Mouse (Mus musculus): ENCODE results near the gene Grip1.

Gene Grip1

DNA sequence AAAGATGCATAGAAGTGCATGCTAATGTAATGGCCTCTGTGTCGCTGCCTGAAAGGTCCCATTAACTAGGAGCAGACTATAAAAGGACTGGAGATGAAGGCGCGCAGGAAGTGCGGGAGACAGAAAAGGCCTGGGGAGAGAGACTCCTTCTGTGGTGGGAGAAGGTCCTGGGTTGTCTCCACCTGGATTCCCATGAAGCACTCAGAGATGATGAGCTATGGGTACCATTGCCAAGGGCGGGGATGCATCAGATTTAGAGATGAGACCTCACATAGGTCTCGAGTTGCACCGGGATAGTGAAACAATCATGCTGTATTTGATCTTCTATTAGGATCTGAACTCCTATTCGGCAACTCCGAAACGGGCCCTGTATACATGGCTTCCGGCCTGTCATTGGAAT is 212.8 kb downstream of the Grip1 start:
- DNase-seq (ENCODE audit: low spot score), result no peak

DNA sequence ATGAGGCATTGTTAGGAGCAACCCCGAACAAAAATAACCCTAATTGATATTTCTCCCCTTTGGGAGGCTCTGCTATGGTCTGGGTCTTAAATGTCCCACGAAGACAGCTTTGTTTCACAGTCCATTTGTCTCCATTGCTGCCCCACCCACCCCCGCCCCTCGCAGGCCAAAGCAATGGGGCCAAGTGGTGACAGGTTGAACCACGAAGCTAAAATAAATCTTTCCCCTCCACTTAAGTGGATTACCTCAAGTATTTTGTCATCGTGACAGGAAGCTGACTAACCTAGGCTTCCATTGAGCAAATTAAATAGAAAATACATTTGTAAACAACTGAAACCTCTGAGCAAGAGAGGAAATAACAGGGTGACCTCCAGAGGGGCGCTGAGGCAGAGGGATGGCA is 216.8 kb downstream of the Grip1 start:
- DNase-seq (ENCODE audit: low spot score), result no peak

DNA sequence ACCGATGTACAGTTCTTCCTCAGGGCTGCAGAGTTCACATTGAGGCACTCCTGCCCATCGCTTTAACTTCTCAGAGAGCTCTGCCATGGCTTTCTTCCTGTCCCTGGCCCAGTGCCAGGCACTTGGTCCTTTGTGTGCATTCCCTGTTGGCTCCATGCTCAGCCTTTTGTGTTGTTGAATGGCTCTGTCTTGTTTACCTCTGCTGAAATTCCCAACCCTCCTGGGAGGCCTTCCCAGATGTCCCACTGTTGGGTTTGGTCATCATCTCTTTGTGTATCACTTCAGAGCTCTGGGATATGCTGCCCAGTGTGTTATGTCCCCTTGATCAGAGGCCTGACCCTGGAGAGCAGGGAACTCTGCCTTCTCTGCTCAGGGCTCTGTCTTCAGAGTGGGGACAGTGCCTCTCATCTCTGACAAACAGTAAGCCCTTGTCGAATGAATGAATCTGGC is 230.8 kb downstream of the Grip1 start:
- DNase-seq (ENCODE audit: low spot score), result no peak

DNA sequence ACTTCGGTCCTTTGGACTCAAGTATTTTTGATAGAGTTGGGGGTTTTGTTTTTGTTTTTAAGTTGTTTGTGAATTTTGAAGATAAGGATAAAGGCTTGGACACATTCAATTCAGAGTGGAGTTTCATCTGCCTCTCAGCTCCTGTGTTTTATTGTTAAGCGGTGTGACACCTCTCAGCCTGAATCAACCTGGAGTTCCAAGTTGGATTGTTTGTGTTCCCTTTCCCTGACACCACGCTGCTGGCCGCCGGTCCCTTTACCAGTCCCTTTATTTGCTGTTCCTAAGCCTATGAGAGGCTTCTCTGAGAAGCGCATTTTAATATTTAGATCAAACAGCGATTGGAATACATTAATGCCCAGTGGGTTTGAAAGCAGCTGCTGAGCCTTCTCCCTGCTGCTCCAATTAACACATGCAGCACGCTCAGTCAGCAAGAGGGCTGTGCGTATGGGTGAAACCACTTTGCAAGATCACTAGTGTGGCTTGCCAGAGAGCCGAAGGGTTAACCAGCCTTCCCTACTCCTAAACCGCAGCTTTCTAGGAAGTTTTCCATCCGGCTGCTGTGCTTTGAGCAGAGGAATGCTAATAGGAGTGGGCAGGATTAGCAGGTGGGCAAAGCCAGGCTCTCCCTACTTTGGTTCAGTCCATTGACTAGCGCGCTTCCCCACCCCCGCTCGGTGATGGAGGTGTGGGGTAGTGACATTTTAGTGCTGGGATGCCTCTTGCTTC is 237.9 kb downstream of the Grip1 start:
- no peak for DNase-seq (ENCODE audit: low spot score)

DNA sequence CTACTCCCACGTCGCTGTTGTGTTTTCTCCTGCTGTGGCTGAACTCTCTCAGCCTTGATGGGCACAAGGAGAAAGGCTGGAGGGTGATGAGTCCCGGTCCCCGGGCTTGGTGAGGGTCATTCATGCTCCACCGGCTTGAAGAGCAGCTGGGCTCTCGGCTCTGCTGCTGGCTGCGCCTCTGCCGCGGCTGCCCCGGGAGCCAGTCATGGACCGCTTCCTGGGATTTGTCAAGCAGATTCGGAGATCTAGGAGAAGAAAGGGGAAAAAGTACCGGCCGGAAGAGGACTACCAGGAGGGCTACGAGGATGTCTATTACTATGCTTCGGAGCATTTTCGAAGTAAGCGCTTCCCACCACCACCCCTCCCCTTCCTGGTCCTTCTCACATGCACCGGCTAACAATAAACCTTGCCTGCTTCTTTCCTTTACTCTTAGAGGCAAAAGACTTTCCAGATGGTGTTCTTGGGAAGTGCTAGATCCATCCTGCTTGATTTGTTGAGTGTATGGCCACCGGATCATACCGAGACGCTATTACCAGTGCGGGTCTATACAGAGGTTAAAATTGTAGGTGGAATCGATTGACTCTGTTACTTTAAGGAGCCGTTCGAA is 238.8 kb downstream of the Grip1 start:
- no peak for DNase-seq (ENCODE audit: low spot score)

DNA sequence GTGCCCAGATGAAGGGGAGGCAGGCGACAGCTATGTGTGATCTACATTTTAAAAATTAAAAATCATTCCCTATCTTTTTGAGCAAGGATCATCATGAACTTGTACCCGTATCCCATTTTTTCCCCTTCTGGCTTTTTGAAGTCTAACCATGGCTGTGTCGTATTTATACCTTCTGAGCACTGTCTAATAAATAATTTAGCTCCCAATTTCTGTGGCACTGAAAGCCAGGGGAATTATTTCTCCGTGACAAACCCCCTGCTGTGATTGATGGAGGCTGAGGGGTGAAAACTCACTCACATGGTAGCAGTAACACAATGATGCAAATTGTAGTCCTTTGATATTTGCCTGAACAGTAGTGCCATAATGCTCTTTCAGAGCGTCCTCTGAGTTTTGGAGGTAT is 239.8 kb downstream of the Grip1 start:
- no peak for DNase-seq (ENCODE audit: low spot score)

DNA sequence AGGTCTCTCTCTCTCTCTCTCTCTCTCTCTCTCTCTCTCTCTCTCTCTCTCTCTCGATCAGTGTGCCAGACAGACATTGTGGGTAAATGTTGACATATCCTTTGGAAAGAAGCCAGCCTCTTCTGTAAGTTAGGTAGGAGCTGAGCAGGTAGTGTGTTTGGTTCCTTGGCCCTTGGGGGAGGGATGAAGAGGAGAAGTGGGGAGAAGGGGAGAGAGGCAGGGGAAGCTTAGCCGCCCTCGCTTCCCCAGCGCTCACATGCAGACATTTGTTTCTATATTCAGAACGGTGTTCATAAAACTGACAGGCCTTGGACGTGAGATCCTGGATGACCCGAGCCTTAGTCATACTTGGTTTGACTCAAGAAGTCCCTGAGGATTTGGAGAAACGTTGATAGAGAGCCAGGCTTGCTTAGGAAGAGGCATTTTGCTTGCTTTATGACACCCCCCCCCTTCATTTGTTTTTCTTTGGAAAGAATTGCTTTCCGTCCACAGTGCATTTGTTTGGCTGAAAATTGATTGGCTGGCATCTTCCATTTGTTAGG is 243.7 kb downstream of the Grip1 start:
- DNase-seq (ENCODE audit: low spot score), result no peak

DNA sequence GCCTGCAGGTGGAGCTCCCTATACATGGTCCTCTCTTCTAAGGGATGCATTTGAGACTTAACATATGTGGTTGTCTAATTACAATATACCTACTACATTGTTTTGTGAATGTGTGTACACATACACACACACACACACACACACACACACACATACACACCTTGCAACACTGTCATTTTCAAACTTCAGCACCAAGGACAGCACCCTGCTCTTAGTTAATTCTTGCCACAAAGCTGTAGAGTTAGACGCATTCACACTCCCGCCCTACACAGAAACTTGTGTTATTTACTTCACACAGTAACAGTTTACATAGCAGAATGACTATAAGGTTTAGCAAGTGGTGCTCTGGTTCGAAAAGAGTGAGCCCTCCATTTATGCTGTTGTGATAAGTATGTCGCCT is 251.7 kb downstream of the Grip1 start:
- peak; percentile 10 for DNase-seq (ENCODE audit: low spot score)

DNA sequence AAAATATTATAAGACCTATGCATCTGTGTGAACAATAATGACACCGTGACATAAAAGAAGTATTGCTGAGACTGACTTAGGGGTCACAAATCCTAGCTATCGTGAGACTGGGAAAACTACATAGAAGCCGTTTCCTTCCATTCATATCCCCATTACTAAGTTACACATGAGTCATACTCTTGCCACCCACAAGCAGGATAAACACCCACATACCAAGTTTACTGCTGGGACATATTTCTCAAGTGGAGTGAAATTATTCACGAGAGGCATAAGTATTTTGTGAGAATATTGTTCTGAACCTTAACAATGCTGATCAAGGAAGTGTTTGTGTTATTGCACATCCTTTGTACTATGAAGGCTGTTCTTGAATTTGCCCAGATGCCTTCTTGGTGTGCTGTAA is 252.7 kb downstream of the Grip1 start:
- no peak for DNase-seq (ENCODE audit: low spot score)

DNA sequence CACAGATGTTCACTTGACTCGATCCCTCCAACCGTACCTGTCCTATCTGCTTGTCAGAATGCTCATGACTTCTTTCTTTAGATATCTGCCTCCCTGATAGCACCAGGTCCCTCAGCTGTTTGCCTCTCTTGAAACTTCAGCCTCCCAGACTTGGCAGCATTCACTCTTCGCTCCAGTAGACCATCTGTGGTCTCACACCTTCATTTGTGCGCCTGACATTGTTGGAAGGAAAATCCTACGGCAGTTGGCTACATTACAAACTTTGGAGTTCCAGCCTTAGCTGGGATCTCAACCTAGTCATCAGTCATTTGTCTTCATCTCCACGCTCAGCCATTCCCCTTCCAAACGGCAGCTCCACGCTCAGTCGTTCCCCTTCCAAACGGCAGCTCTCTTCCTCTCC is 253.4 kb downstream of the Grip1 start:
- no peak for DNase-seq (ENCODE audit: low spot score)

DNA sequence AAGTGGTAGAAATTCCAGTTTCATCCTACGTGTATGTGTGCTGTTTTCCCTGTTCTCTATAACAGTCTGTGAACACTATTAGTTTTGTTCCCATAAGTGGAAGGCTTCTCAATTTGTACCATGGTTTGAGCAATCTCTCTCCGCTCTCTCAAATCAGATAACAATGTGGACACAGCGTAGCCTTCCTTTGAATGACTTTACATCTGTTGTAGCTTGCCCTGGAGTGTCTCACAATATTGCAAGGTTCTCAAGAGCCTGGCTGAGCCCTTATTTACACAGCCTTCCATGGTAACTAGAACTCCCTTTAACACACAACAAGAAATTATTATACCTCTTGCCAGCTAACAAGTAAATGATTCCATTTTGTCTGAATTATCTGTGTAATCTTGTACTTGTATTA is 268.3 kb downstream of the Grip1 start:
- no peak for DNase-seq (ENCODE audit: low spot score)

DNA sequence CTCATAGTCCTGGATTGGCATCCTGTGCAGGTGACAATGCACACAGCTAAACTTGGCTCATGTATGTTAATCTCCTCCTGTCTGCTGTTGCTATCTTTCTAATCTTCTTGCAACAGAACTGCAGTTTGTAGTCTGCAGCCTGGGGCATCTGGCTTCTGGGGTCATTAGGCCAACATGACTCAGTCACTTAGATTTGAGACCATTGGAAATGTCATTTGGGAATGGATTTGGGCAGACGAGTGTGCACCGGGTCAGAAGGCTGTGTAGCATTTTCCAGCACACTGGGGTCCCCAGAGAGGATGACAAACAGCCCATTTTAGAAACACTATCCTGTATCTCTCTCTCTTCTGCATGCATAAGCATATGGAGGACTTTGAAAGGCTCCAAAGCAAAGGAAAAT is 268.8 kb downstream of the Grip1 start:
- no peak for DNase-seq (ENCODE audit: low spot score)

DNA sequence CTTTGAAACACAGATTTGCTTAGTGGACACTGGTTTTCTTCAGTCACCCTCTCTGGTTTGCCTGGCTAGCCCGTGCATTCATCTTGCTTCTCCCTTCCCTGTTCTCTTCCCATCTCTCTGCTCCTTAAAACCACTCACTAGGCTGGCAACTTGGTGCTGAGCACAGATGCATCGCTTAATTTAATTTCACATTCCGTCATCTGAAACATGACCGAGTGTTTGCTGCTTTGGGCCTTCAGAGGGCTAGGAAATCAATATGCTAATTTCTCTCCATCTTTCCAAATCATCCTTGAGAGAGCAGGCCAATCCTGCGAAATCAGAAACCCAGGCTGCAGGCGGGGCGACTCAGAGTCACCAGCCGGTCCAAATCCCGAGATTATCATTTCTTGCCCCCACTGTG is 270.0 kb downstream of the Grip1 start:
- no peak for DNase-seq (ENCODE audit: low spot score)

DNA sequence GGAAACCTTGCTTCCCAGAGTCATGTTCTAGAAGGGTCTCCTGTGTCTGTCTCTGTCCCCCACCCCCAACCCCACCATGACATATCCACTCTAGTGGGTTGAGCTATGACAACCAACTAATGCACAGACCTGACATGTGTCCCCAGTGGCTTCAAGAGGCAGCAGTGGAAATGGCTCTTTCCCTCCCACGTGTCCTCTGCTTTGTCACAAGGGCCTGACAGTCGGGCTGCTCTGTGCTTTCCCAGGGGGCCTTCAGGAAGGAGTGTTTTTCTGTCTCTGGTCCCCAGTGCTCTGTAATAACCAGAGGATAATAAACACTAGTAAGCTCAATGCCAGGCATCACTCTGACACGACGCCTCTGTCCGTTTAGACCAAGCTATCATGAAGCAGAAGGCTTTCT is 271.7 kb downstream of the Grip1 start:
- DNase-seq (ENCODE audit: low spot score), result no peak

DNA sequence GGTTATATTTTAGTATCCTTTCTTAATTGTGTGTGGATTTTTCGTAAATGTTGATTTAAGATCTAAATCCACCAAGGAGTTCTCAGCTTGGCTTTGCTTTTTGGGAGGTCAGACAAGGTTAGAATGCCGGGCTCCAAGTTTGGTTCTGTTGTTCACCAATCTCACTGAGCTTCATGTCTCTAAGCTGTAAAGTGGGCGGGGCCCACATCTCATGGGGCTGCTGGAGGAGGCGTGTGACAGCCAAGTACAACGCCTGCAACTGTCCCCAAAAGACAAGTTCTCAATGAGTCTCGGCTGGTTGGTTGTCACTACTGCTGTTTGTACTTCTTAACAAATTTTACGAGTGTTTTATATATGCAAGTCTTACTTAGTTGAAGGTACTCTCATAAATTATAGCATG is 272.3 kb downstream of the Grip1 start:
- DNase-seq (ENCODE audit: low spot score), result no peak

DNA sequence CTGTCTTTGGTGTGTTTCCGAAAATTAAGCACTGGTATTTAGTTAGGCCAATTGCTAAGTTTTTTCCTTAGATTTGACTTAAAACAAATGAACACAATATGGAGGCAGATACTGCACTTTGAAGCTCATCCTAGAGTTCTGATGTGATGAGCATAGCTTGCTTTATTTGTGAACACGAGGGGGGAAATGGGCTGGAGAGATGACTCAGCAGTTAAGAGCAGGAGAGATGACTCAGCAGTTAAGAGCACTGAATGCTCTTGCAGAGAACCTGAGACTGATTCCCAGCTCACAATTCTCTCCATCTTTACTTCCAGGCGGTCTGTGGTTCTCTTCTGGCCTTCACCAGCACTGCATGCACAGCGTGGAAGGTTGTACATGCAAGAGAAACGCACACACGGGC is 273.3 kb downstream of the Grip1 start:
- no peak for DNase-seq (ENCODE audit: low spot score)

DNA sequence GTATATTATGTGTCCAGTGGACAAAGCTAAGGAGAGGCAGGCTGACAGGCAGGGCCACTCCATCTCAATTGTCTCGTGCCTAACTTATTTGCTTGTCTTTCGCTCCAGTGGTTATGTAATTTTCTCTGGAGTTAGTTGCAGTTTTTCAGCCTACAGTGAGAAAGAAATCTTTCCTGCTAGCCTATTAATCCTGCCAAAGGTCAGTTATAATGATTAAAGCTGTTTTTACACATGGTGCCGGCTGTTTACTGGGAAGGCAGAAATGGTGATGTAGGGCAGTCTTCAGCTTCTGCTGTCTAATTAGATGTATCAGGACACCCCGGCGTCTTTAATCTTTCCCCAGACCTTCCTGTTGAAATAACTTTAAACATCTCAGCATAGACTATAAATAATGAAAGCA is 276.6 kb downstream of the Grip1 start:
- no peak for DNase-seq (ENCODE audit: low spot score)

DNA sequence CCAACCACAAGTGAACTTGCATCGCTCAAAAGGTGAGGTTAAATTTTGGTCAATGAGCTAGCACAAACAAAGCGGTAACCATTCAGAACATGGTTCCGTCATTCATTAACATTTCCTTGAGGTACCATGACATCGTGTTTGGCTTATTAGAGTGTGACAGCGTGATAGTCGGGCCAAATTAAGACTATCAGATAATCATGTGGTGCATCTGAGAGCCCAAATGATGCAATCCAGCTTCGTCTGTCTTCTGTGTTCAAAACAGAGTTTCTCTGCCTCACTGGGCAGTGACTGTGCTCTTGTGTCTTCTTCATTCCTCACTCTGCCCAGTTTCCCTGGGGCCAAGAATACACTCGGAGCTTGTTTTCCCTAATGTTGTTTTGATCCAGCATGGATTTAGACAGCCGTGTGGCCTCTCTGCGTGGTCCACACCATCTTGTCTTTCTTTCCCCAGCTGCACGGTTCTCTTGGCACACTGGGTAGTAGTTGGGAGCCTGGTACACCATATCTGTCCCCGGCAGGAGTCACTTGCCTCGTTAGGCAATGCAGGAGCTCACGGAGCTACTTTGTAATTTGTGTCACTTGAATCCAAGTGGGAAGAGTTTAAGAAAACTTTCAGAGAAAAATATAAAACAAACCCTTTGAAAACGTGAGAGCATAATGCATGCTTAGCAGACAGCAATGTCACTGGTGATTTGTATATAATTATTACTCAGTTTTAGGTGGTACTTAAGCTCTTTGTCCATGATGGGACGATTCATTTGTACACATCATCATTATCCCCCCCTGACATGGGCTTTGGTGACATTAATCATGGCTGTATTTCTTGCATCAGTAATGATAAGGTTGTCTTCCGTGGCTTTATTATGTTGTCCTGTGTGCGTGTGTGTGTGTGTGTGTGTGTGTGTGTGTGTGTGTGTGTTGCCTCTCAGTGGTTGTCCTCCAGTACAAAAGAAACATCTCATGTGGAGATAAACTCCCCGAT is 281.7 kb downstream of the Grip1 start:
- DNase-seq (ENCODE audit: low spot score), result no peak

DNA sequence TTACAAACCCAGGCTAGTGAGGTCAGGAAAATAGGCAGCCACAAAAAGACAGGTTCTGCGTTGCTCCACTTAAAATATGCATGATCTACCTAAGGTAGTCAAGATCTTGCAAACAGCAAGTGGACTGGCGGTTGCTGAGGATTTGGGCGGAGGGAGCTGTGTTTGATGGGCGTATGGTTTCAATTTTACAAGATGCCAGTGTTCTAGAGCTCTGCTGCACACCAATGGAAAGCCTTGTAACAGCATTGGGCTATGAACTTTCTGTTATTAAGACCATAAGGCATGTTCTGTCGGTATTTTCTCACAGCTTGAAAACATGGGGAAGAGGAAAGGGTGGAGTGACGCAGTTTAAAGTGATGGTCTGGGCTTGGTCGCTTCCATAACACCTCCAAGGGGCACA is 285.8 kb downstream of the Grip1 start:
- no peak for DNase-seq (ENCODE audit: low spot score)

DNA sequence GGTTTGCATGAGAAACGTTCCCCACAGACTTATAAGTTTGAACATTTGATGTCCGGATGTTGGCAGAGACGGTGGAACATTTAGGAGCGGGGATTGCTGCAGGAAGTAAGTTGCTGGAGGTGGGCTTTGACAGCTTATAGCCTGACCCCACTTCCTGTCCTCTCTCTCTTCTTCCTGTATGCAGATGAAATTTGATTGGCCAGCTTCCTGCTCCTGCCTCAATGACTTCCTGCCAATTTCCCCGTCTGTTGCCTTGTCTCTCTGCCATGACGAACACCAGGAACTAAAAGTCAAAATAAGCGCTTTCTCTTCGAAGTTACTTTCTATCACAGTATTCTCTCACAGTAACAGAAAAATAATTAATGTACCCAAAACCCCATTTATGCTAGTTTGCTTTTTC is 289.1 kb downstream of the Grip1 start:
- DNase-seq (ENCODE audit: low spot score), result no peak

DNA sequence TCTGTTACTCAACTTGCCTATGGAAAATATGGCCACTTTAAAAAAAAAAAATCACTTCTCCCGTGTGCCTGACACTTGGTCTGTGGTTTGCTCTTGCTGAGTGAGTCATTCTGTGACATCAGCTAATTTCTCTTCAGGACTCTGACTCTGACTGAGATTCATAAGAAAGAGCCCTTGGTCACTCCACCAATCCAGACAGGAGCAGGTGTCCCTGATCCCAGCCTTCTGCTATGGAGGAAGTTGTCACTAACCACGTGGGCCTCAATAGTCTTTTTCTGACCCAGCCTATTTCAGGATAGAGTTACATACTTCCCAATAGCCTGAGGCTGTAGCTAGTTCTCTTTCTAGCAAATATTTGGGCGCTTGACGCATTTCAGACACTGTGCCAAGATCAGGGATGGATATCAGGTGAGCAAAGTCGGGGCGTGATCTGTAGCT is 298.8 kb downstream of the Grip1 start:
- no peak for DNase-seq (ENCODE audit: low spot score)

DNA sequence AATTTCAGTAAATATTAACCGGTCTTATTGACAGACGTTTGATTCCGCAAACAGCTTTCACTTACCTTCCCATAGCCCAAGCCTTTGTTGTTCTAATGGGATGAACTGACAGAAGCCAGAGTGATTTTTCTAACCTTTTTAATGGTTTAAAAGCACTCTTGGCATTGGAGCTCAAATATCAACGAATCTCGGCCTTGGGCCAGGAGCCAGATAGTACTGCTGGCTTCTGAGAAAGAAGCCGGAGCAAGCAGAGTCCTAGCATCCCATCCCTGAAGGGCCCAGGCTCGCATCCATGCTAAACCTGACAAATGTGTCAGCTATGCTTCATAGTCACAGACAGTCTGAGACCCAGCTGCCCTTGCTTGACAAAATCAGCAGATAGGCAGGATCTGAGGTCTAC is 302.6 kb downstream of the Grip1 start:
- no peak for DNase-seq (ENCODE audit: low spot score)

DNA sequence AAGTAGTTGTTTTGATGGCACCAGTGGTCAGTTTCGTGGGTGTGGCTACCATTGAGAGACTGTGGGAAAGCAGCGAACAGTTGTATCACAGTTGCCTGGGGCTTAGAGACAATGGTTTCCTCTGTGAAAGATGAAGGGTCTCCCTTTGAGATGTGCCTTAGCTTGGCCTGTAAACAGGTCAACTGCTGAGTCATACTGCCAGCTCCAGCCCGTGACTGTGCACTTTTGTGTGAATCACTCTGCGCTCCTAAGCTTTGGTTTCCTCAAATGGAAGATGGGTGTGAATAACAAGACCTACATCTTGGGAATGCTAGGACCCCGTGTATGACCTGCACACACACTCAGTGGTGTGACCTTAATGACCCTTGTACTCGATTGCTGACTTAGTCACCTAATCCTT is 303.6 kb downstream of the Grip1 start:
- DNase-seq (ENCODE audit: low spot score), result no peak

All from ovary, postnatal 14 days (tissue).